Mouse (Mus musculus) gastrocnemius, postnatal 36 days (tissue): ENCODE measurements around the gene Sytl3. TPM values are rescaled to one million over a fixed set of nuclear protein-coding genes. Genes with fewer than 3 reads are reported as not detected.
"Not testable (repeated sequence)": the region's sequence is repeated elsewhere in the genome, so short reads cannot be mapped to it uniquely, and the experiment has no call there.

Experiments
- DNase-seq, 2 experiments: peaks; one replicate each; pipeline ENCODE4 v3.0.0; 2022
- intact Hi-C: fragments of 180-260 bp; cut with DNase I; formaldehyde crosslinking; loops from one replicate; pipeline ENCODE4 v1.15.1; 2025
- long read RNA-seq, 2 experiments: library from polyadenylated mRNA; stranded (forward); transcript quantifications; one replicate each; pipeline ENCODE4 v2.0.0; 2021
- total RNA-seq, 2 experiments: library from RNA; stranded (reverse); gene quantifications; 2 replicates each; pipeline ENCODE4 v1.2.3; 2021

Gene Sytl3
- 1 to 10 TPM in 1 of 2 experiments, under 1 TPM in 1; 0.69 to 1.6 TPM for total RNA-seq
- long read RNA-seq, experiment 1: 0 reads
- long read RNA-seq, experiment 2: 0 reads

GRCm38 (mm10) chr17:6658801-6659200 lies at the start of gene Sytl3:
TSS of gene Sytl3 (plus strand) at chr17:6659093.
- intact Hi-C loops, DNase-seq: not testable (repeated sequence)

- intact Hi-C loops, DNase-seq: not testable (repeated sequence)
Observed at GRCm38 (mm10) chr17:6613524-6613923, 45.4 kb upstream of the Sytl3 start.

GRCm38 (mm10) chr17:6614316-6614715 lies 44.6 kb upstream of the Sytl3 start:
- intact Hi-C loops, DNase-seq: not testable (repeated sequence)

- intact Hi-C loops, DNase-seq: not testable (repeated sequence)
Observed at GRCm38 (mm10) chr17:6616731-6617130, 42.2 kb upstream of the Sytl3 start.

- intact Hi-C loops, DNase-seq: not testable (repeated sequence)
Observed at GRCm38 (mm10) chr17:6617689-6618400, 41.0 kb upstream of the Sytl3 start.

- intact Hi-C loops: not testable (repeated sequence)
Observed at GRCm38 (mm10) chr17:6619271-6619670, 39.6 kb upstream of the Sytl3 start.

GRCm38 (mm10) chr17:6620035-6620434 lies 38.9 kb upstream of the Sytl3 start:
- DNase-seq, intact Hi-C loops: not testable (repeated sequence)

More at GRCm38 (mm10) chr17:6619271-6619670, 39.6 kb upstream of the Sytl3 start:
- DNase-seq: not testable (repeated sequence)

GRCm38 (mm10) chr17:6620730-6621451 lies 38.0 kb upstream of the Sytl3 start:
- intact Hi-C loops, DNase-seq: not testable (repeated sequence)

- DNase-seq, intact Hi-C loops: not testable (repeated sequence)
Observed at GRCm38 (mm10) chr17:6621976-6622375, 36.9 kb upstream of the Sytl3 start.

- intact Hi-C loops, DNase-seq: not testable (repeated sequence)
Observed at GRCm38 (mm10) chr17:6624926-6625558, 33.9 kb upstream of the Sytl3 start.

- DNase-seq, intact Hi-C loops: not testable (repeated sequence)
Observed at GRCm38 (mm10) chr17:6630398-6630797, 28.5 kb upstream of the Sytl3 start.

GRCm38 (mm10) chr17:6632850-6633249 lies 26.0 kb upstream of the Sytl3 start:
- DNase-seq, intact Hi-C loops: not testable (repeated sequence)

GRCm38 (mm10) chr17:6635781-6636180 lies 23.1 kb upstream of the Sytl3 start:
- not testable (repeated sequence) for DNase-seq

GRCm38 (mm10) chr17:6636861-6637260 lies 22.0 kb upstream of the Sytl3 start:
- intact Hi-C loops: no loop called here
- no peak for DNase-seq

More at GRCm38 (mm10) chr17:6635781-6636180, 23.1 kb upstream of the Sytl3 start:
- intact Hi-C loops: not testable (repeated sequence)

- intact Hi-C loops, DNase-seq: not testable (repeated sequence)
Observed at GRCm38 (mm10) chr17:6637434-6637833, 21.5 kb upstream of the Sytl3 start.

- intact Hi-C loops, DNase-seq: not testable (repeated sequence)
Observed at GRCm38 (mm10) chr17:6638444-6638843, 20.4 kb upstream of the Sytl3 start.

GRCm38 (mm10) chr17:6639486-6639885 lies 19.4 kb upstream of the Sytl3 start:
- DNase-seq, intact Hi-C loops: not testable (repeated sequence)

- DNase-seq, intact Hi-C loops: not testable (repeated sequence)
Observed at GRCm38 (mm10) chr17:6640044-6640637, 18.8 kb upstream of the Sytl3 start.

GRCm38 (mm10) chr17:6640771-6641429 lies 18.0 kb upstream of the Sytl3 start:
- intact Hi-C loops, DNase-seq: not testable (repeated sequence)

- intact Hi-C loops, DNase-seq: not testable (repeated sequence)
Observed at GRCm38 (mm10) chr17:6644210-6644609, 14.7 kb upstream of the Sytl3 start.
